Mouse (Mus musculus) stomach, postnatal 0 days (tissue): ENCODE measurements at regions not wholly inside any gene's neighbourhood (a gene's known extent, or its start where the extent isn't known, plus 50 kb on each side); places are given as distances from the start of the nearest gene placed in this dataset.

Experiments
- ATAC-seq: fragments of 200-750 bp; cut with Nextera tagmentation; 2 replicates; pipeline ENCODE4 v1.8.0; 2017; ENCODE audit not compliant: low FRiP score, low TSS enrichment
- DNase-seq: peaks from one replicate; pipeline ENCODE4 v3.0.0-alpha.2; 2016; ENCODE audit warnings: low spot score
- H3K27ac ChIP-seq: fragments of 300-500 bp; sonication (generic); replicated peaks from 2 replicates; pipeline ENCODE4 v1.5.1; 2014; ENCODE audit warnings: mild to moderate bottlenecking, control low read depth
- H3K27me3 ChIP-seq: fragments of 300-500 bp; sonication (generic); 2 replicates; pipeline ENCODE4 v1.6.1; 2014; ENCODE audit warnings: low read length; ENCODE audit not compliant: control insufficient read depth, insufficient read depth
- H3K36me3 ChIP-seq: fragments of 300-500 bp; sonication (generic); 2 replicates; pipeline ENCODE4 v1.6.1; 2014; ENCODE audit warnings: low read length, mixed read lengths; ENCODE audit not compliant: control insufficient read depth, insufficient read depth
- H3K4me1 ChIP-seq: fragments of 300-500 bp; sonication (generic); replicated peaks from 2 replicates; pipeline ENCODE4 v1.6.1; 2014; ENCODE audit warnings: antibody characterized with exemption; ENCODE audit not compliant: control insufficient read depth, insufficient read depth
- H3K4me2 ChIP-seq: fragments of 300-500 bp; sonication (generic); replicated peaks from 2 replicates; pipeline ENCODE4 v1.6.1; 2014; ENCODE audit warnings: low read depth, mild to moderate bottlenecking, control low read depth, moderate library complexity
- H3K4me3 ChIP-seq: fragments of 300-500 bp; sonication (generic); 2 replicates; pipeline ENCODE4 v1.5.1; 2014; ENCODE audit warnings: low read depth, low read length, control low read depth
- H3K9ac ChIP-seq: fragments of 300-500 bp; sonication (generic); 2 replicates; pipeline ENCODE4 v1.6.1; 2014; ENCODE audit warnings: mild to moderate bottlenecking, low read length, control low read depth, mixed read lengths
- H3K9me3 ChIP-seq: fragments of 300-500 bp; sonication (generic); 2 replicates; pipeline ENCODE4 v1.6.1; 2016; ENCODE audit warnings: low read length; ENCODE audit not compliant: control insufficient read depth
- CTCF ChIP-seq: IDR thresholded peaks from 2 replicates; pipeline ENCODE4 v1.5.1; 2016; ENCODE audit warnings: antibody characterized with exemption, low read depth, mild to moderate bottlenecking, moderate library complexity
- EP300 ChIP-seq: optimal IDR thresholded peaks from 2 replicates; pipeline ENCODE3; 2016; ENCODE audit warnings: antibody characterized with exemption
- WGBS: fragments of 180-500 bp; shearing (Covaris S2); extraction: QIAGEN DNeasy Blood & Tissue Kit; methylation state at CpG from one replicate; pipeline ENCODE4 v1.1.7; 2014; 5-methylcytosine and 5-hydroxymethylcytosine counted together

DNA sequence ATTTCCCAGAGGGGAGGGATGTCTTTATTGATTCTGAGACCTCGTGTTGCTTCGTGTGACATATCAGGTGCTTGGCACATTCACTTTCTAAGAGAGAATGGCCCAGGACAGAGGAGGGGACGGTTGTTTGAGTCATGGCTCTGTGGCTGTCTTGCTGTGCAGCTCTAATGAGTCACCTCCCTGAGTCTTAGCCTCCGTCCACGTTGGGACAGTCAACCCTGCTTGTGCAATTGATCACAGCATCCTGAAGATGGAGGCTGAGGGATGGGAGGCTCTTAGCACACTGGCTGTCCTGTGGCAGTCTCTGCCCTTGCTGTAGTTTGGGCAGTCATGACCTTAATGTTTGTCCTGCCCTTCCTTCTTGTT is 73.7 kb upstream of the 2410004P03Rik start:
- no peaks in the 10 kb centered on the region for H3K4me1 ChIP-seq
- no peaks in the 10 kb centered on the region for H3K36me3 ChIP-seq
- DNase-seq, result no peak
- no peak overlapping the region for H3K4me3 ChIP-seq
- no peaks in the 10 kb centered on the region for H3K9me3 ChIP-seq
- H3K27me3 ChIP-seq, result no peaks in the 10 kb centered on the region
- ATAC-seq, result no peak
- TF ChIP-seq CTCF (no peak), EP300 (no peak)
- H3K4me2 ChIP-seq, result no peak overlapping the region
- H3K27ac ChIP-seq, result no peak overlapping the region
- no peak overlapping the region for H3K9ac ChIP-seq
- 61% methylated on average over 5 of the region's 5 CpGs for WGBS

GRCm38 (mm10) chr12:17084499-17085208 is 73.1 kb upstream of the 2410004P03Rik start:
- DNase-seq (no peak), ATAC-seq (no peak)
- TF ChIP-seq CTCF, result no peak
- no peak for TF ChIP-seq EP300
- WGBS, result 80% methylated on average over 9 of the region's 9 CpGs
- no peaks in the 10 kb centered on the region for H3K27me3 ChIP-seq
- no peak overlapping the region for H3K27ac ChIP-seq
- no peaks in the 10 kb centered on the region for H3K36me3 ChIP-seq
- H3K9ac ChIP-seq, result no peak overlapping the region
- H3K4me3 ChIP-seq, result no peak overlapping the region
- H3K4me1 ChIP-seq, result no peaks in the 10 kb centered on the region
- no peak overlapping the region for H3K4me2 ChIP-seq
- H3K9me3 ChIP-seq, result no peaks in the 10 kb centered on the region

- H3K9me3 ChIP-seq, result no peaks in the 10 kb centered on the region
- H3K4me3 ChIP-seq, result no peak overlapping the region
- WGBS, result 89% methylated on average over 15 of the region's 15 CpGs
- H3K9ac ChIP-seq, result no peak overlapping the region
- ATAC-seq, result no peak
- H3K4me2 ChIP-seq, result no peak overlapping the region
- TF ChIP-seq EP300 (no peak), CTCF (no peak)
- no peaks in the 10 kb centered on the region for H3K36me3 ChIP-seq
- DNase-seq, result no peak
- H3K4me1 ChIP-seq, result no peaks in the 10 kb centered on the region
- H3K27me3 ChIP-seq, result no peaks in the 10 kb centered on the region
- H3K27ac ChIP-seq, result no peak overlapping the region
Measured at GRCm38 (mm10) chr12:17071691-17072454, 60.3 kb upstream of the 2410004P03Rik start.

DNA sequence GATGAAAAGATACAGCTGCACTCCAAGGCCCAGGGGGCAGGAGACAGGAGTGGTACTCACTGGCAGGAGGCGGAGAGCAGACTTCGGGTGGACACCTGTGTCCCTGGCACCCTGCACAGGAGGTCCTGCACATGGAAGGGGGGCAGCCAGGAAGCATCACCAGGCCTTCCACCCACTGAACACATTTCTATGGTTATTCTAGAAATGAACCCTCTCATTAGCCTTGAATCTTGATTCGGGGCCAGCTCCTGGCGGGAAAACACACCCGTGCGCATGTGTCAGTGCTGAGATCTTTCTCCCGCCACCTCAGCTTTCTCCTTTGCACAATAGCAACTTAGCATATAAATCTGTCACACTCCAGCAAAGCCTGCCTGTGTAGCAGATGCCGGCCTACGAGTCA is 58.3 kb upstream of the 2410004P03Rik start:
- no peak overlapping the region for H3K4me2 ChIP-seq
- no peaks in the 10 kb centered on the region for H3K4me1 ChIP-seq
- no peak overlapping the region for H3K27ac ChIP-seq
- H3K27me3 ChIP-seq, result no peaks in the 10 kb centered on the region
- DNase-seq (no peak), ATAC-seq (no peak)
- no peak overlapping the region for H3K9ac ChIP-seq
- no peaks in the 10 kb centered on the region for H3K9me3 ChIP-seq
- 69% methylated on average over 9 of the region's 9 CpGs for WGBS
- H3K36me3 ChIP-seq, result no peaks in the 10 kb centered on the region
- TF ChIP-seq CTCF, result no peak
- TF ChIP-seq EP300, result no peak
- no peak overlapping the region for H3K4me3 ChIP-seq

- H3K9me3 ChIP-seq, result no peaks in the 10 kb centered on the region
- H3K9ac ChIP-seq, result no peak overlapping the region
- H3K27ac ChIP-seq, result no peak overlapping the region
- 67% methylated on average over 5 of the region's 5 CpGs for whole genome bisulfite sequencing
- no peaks in the 10 kb centered on the region for H3K36me3 ChIP-seq
- H3K4me3 ChIP-seq, result no peak overlapping the region
- no peak overlapping the region for H3K4me2 ChIP-seq
- H3K27me3 ChIP-seq, result no peaks in the 10 kb centered on the region
- no peak for TF ChIP-seq EP300
- no peak for TF ChIP-seq CTCF
- no peaks in the 10 kb centered on the region for H3K4me1 ChIP-seq
- no peak for ATAC-seq
- DNase-seq, result no peak
Measured at GRCm38 (mm10) chr12:17069161-17069560, 57.6 kb upstream of the 2410004P03Rik start.

DNA sequence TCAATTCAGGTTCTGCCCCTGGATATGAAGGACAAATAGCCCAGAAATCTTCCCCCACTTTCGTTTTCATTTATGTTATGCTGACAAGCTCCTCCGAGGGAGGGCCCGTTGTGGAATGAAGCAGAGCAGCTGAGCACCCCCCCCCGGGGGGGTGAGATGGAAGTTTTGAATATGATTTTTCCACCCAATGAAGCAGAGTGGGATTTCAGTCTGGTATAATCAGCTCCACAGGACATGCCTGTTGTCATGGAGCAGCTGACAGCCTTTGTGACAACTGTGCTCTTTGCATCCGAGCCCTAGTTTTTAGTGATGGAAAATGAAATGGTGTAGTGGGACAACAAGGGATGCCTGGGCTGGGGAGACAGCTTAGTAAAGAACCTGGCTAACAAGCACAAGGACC is 52.4 kb upstream of the 2410004P03Rik start:
- Histone ChIP-seq H3K4me1 (no peaks in the 10 kb centered on the region), H3K4me3 (no peak overlapping the region), H3K9me3 (no peaks in the 10 kb centered on the region), H3K9ac (no peak overlapping the region), H3K4me2 (no peak overlapping the region), H3K36me3 (no peaks in the 10 kb centered on the region), H3K27ac (no peak overlapping the region), H3K27me3 (no peaks in the 10 kb centered on the region)
- 41% methylated on average over 5 of the region's 5 CpGs for WGBS
- no peak for ATAC-seq
- no peak for DNase-seq
- no peak for TF ChIP-seq EP300
- TF ChIP-seq CTCF, result no peak
